Mouse (Mus musculus): ENCODE measurements around the gene Tnrc6b.

Gene Tnrc6b

DNA sequence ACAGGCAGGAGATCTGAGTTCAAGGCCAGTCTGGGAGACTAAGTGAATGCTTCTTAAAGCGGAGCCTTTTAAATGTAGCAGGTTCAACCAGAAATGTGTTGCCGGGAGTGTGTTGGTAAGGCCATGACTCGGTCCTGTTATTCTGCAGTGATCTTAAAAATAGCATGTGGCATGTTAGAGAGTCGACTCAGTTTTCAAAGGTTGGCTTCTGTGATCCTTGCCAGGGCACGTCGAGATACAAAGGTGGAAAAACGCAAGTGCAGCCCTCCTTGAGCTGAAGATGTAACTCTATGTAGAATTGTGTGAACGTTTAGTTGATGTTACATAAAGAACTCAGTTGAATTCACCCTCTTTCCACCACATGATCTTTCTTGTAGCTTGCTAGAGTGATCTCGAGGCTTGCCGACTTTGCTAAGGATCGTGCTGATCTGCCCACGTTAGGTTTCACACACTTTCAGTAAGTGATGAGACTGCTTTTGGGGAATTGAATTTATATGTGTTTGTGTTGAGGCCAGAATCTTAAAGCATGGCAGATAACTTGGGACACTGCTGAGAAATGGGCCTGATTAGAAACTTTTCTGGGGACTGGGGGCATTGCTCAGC lies 244.8 kb downstream of the Tnrc6b start:
- no peak for DNase-seq (ENCODE audit: low read depth, low spot score)

DNA sequence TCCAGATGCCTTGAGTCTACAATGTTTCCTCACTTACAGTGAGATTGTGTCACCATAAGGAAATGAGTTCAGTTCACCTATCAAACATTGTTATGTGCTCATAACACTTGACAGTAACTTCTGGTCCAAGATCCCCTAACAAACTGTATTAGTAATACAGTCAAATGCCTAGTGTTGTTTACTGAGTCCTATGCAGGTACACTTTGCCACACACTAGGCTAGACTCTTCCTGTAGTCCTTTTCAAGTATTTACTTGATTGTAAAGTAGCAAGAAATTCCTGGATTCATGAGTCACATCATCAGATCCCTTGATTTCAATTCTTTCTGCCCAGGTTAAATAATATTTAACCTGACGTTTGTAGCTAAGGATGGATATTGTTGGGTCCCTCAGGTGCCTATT lies 258.3 kb downstream of the Tnrc6b start:
- DNase-seq (ENCODE audit: low read depth, low spot score) = no peak

DNA sequence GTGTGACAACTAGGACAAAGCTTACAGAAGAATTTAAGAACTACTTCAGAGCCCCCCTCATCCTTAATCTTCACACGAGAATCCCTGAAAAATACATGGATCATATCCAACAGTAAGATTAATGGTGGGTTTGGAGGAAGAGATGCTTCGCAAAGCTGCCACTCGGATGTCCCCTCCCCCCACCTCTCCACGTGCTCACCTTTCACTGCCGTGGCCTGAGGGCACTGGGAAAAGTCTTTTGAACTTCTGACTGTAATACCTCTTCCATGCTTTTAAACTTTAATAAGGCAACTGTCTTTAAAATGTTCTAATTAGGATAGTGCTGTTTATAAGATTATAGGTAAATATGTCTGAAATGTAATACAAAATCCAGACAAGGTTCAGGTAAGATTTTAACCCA lies 263.2 kb downstream of the Tnrc6b start:
- peak; percentile 30 for DNase-seq (ENCODE audit: low read depth, low spot score)

- DNase-seq (ENCODE audit: low read depth, low spot score) = no peak
These were observed 264.6 kb downstream of the Tnrc6b start for GRCm38 (mm10) chr15:80975666-80976065.

- peak; percentile 83 for DNase-seq (ENCODE audit: low read depth, low spot score)
These were observed 266.7 kb downstream of the Tnrc6b start, which contains the start of gene Sgsm3 for GRCm38 (mm10) chr15:80977620-80978334. TSS of gene Sgsm3 (plus strand) at chr15:80977765.

GRCm38 (mm10) chr15:80979611-80980010 lies 268.5 kb downstream of the Tnrc6b start:
- DNase-seq (ENCODE audit: low read depth, low spot score) = no peak

DNA sequence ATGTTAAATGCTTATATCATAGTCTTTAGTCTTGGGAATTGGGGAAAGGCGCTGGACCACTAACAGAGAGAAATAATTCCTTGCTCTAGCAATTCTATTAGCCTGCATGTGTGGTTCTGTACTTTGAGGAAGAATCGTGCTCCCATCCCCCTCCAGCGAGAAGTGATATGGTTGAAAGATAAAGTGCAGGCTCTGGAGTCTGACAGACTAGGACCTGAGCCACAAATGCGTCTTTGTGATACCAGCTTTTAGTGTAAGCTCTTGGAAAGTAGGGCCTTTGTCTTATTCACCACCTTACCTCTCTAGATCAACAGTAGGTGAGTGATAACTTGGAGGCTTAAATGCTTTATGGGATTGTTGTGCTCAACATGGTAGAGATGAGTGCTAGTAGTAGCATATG lies 270.1 kb downstream of the Tnrc6b start:
- DNase-seq (ENCODE audit: low read depth, low spot score) = no peak

GRCm38 (mm10) chr15:80983264-80983663 lies 272.2 kb downstream of the Tnrc6b start:
- DNase-seq (ENCODE audit: low read depth, low spot score) = no peak

GRCm38 (mm10) chr15:80988331-80988730 lies 277.2 kb downstream of the Tnrc6b start:
- no peak for DNase-seq (ENCODE audit: low read depth, low spot score)

GRCm38 (mm10) chr15:80989712-80990111 lies 278.6 kb downstream of the Tnrc6b start:
- DNase-seq (ENCODE audit: low read depth, low spot score) = no peak
